Mouse (Mus musculus) lung, postnatal 0 days (tissue): ENCODE measurements at regions not wholly inside any gene's neighbourhood (a gene's known extent, or its start where the extent isn't known, plus 50 kb on each side); places are given as distances from the start of the nearest gene placed in this dataset.

Experiments
- CTCF ChIP-seq: IDR thresholded peaks from 2 replicates; pipeline ENCODE4 v1.5.1; 2016; ENCODE audit warnings: antibody characterized with exemption, mild to moderate bottlenecking
- EP300 ChIP-seq: IDR thresholded peaks from 2 replicates; pipeline ENCODE4 v1.6.1; 2016; ENCODE audit warnings: antibody characterized with exemption, mild to moderate bottlenecking, control low read depth

- TF ChIP-seq CTCF (no peak), EP300 (no peak)
Measured at GRCm38 (mm10) chr19:15510395-15510794, 436.7 kb downstream of the Psat1 start.
